Mouse (Mus musculus) testis, adult 2 months (tissue): ENCODE measurements at regions not wholly inside any gene's neighbourhood (a gene's known extent, or its start where the extent isn't known, plus 50 kb on each side); places are given as distances from the start of the nearest gene placed in this dataset.

Experiments
- CTCF ChIP-seq: fragments of 200-500 bp; IDR thresholded peaks from 2 replicates; pipeline ENCODE4 v1.5.1; 2012; ENCODE audit warnings: low read depth, mild to moderate bottlenecking, inconsistent platforms, low read length, moderate library complexity; ENCODE audit not compliant: control insufficient read depth, insufficient read depth, insufficient replicate concordance
- POLR2A ChIP-seq: fragments of 200-500 bp; IDR thresholded peaks from 2 replicates; pipeline ENCODE4 v1.6.1; 2012; ENCODE audit warnings: low read depth, mild to moderate bottlenecking, inconsistent platforms, low read length, moderate library complexity; ENCODE audit not compliant: control insufficient read depth

DNA sequence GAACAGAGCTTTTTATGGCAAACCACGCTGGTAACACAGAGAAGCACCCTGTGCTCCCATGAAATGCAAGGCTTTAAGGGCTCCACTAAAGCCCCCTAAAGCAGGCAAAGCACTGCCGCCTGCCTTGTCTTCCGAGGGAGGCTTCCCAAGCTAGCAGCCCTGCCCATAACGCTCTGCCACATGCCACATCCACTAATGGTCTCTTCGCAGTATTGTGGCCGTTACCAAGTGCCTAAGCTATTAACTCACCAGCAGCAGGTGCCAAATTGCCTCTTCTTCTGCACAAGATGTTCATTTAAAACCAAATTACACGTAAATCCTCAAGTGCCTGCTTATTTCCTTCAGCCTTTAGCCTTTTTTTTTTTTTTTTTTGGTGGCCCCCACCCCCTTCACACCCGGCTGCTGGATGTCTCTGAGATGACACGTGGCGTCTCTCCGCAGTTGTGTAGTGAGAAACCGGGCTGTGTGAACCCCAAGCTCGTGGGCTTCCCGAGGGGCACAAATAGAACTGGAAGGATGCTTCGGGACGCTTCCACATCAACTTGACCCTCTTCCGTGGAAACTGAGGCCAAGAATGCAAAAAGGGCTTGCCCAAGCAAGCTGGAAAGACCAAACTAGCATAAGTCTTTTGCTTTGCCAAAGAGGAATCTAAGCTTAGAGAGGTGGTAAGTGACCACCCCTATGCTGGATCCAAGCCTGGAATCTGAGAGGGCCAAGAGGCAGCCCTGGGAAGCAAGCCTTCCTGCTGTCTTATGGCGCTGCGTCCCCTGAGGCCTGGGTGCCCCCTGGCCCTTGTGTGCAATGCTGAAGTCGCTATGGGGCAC, 117.2 kb upstream of the Parp11 start:
- TF ChIP-seq CTCF (no peak), POLR2A (no peak)
